Mouse (Mus musculus) MEL (cell line): ENCODE results near the gene Slc13a4. TPM values are rescaled to one million over a fixed set of nuclear protein-coding genes. Genes with fewer than 3 reads are reported as not detected.

ENCODE experiments used
- DNase-seq: peaks from one replicate; pipeline ENCODE4 v3.0.0; 2011; ENCODE audit warnings: low read depth, low spot score
- H3K27ac ChIP-seq: 2 replicates; pipeline ENCODE4 v1.5.1; 2012; ENCODE audit warnings: low read depth, mild to moderate bottlenecking, control low read depth, low read length, moderate library complexity; ENCODE audit not compliant: control insufficient read depth
- H3K27me3 ChIP-seq, 2 experiments: fragments of 150-350 bp in 1 of 2; sonication (generic) in 1 of 2; 2 replicates each; pipeline ENCODE4 v1.6.1; 2012; ENCODE audit warnings: low read length in 2 of 2, mild to moderate bottlenecking in 2 of 2, improper control_type of control experiment in 1 of 2, moderate library complexity in 1 of 2; ENCODE audit not compliant: insufficient read depth in 2 of 2, control insufficient read depth in 1 of 2
- H3K36me3 ChIP-seq, 2 experiments: 2 replicates each; pipeline ENCODE4 v1.6.1; 2012 to 2014; ENCODE audit warnings: low read length in 2 of 2, improper control_type of control experiment in 1 of 2, inconsistent platforms in 1 of 2, mild to moderate bottlenecking in 1 of 2; ENCODE audit not compliant: insufficient read depth in 2 of 2, control insufficient read depth in 1 of 2
- H3K4me1 ChIP-seq, 2 experiments: fragments of 150-350 bp in 1 of 2; sonication (generic) in 1 of 2; 2 replicates each; pipeline ENCODE4 v1.6.1; 2012; ENCODE audit warnings: low read length in 2 of 2, improper control_type of control experiment in 1 of 2, mild to moderate bottlenecking in 1 of 2; ENCODE audit not compliant: insufficient read depth in 2 of 2, control insufficient read depth in 1 of 2
- H3K4me3 ChIP-seq, 2 experiments: fragments of 150-350 bp in 1 of 2; sonication (generic) in 1 of 2; 2 replicates each; pipeline ENCODE4 v1.5.1; 2012; ENCODE audit warnings: low read depth in 2 of 2, low read length in 2 of 2, mild to moderate bottlenecking in 2 of 2, moderate library complexity in 2 of 2, control low read depth in 1 of 2, improper control_type of control experiment in 1 of 2; ENCODE audit not compliant: control insufficient read depth in 1 of 2, insufficient read depth in 1 of 2
- H3K79me2 ChIP-seq: 2 replicates; pipeline ENCODE4 v1.6.1; 2012; ENCODE audit warnings: mild to moderate bottlenecking, low read length, moderate library complexity; ENCODE audit not compliant: control insufficient read depth, poor library complexity, insufficient read depth
- H3K9ac ChIP-seq: 2 replicates; pipeline ENCODE4 v1.6.1; 2012; ENCODE audit warnings: low read depth, mild to moderate bottlenecking, control low read depth, low read length, moderate library complexity; ENCODE audit not compliant: control insufficient read depth, poor library complexity, severe bottlenecking
- H3K9me3 ChIP-seq: fragments of 150-350 bp; sonication (generic); replicated peaks from 2 replicates; pipeline ENCODE4 v1.6.1; 2012; ENCODE audit warnings: mild to moderate bottlenecking, low read length, improper control_type of control experiment, moderate library complexity; ENCODE audit not compliant: insufficient read depth
- BHLHE40 ChIP-seq: IDR thresholded peaks from 2 replicates; pipeline ENCODE4 v1.6.1; 2012; ENCODE audit warnings: low read depth, mild to moderate bottlenecking, inconsistent platforms, low read length, improper control_type of control experiment, borderline replicate concordance
- CTCF ChIP-seq, 3 experiments: IDR thresholded peaks in 2 of 3; conservative IDR thresholded peaks in 1 of 3; 2 replicates each; pipeline ENCODE4 v1.5.1; 2011 to 2012; ENCODE audit warnings: low read length in 3 of 3, low read depth in 2 of 3, mild to moderate bottlenecking in 2 of 3, improper control_type of control experiment in 1 of 3, inconsistent platforms in 1 of 3, mixed read lengths in 1 of 3, moderate library complexity in 1 of 3; ENCODE audit not compliant: control insufficient read depth in 1 of 3, insufficient read depth in 1 of 3, poor library complexity in 1 of 3, severe bottlenecking in 1 of 3
- ELF1 ChIP-seq: IDR thresholded peaks from 2 replicates; pipeline ENCODE4 v1.6.1; 2014; ENCODE audit warnings: low read depth, mild to moderate bottlenecking, inconsistent platforms, low read length, improper control_type of control experiment, moderate library complexity
- ETS1 ChIP-seq: IDR thresholded peaks from 2 replicates; pipeline ENCODE4 v1.6.1; 2012; ENCODE audit warnings: low read depth, mild to moderate bottlenecking, inconsistent platforms, low read length, improper control_type of control experiment, moderate library complexity
- HCFC1 ChIP-seq: IDR thresholded peaks from 2 replicates; pipeline ENCODE4 v1.6.1; 2012; ENCODE audit warnings: low read depth, mild to moderate bottlenecking, inconsistent platforms, low read length, improper control_type of control experiment, moderate library complexity
- JUND ChIP-seq: IDR thresholded peaks from 2 replicates; pipeline ENCODE4 v1.6.1; 2011; ENCODE audit warnings: low read depth, mild to moderate bottlenecking, improper control_type of control experiment, low read length
- KAT2A ChIP-seq: conservative IDR thresholded peaks from 2 replicates; pipeline ENCODE4 v1.6.1; 2012; ENCODE audit warnings: low read depth, low read length, improper control_type of control experiment, inconsistent platforms
- MAFK ChIP-seq: IDR thresholded peaks from 2 replicates; pipeline ENCODE4 v1.6.1; 2011; ENCODE audit warnings: low read depth, mild to moderate bottlenecking, low read length, improper control_type of control experiment, borderline replicate concordance
- MAZ ChIP-seq: IDR thresholded peaks from 2 replicates; pipeline ENCODE4 v1.6.1; 2012; ENCODE audit warnings: low read depth, mild to moderate bottlenecking, inconsistent platforms, low read length, improper control_type of control experiment
- MEF2A ChIP-seq: IDR thresholded peaks from 2 replicates; pipeline ENCODE4 v1.6.1; 2014; ENCODE audit warnings: low read depth, mild to moderate bottlenecking, inconsistent platforms, low read length, improper control_type of control experiment; ENCODE audit not compliant: poor library complexity, insufficient replicate concordance, severe bottlenecking; ENCODE audit errors: extremely low read depth
- MXI1 ChIP-seq: IDR thresholded peaks from 2 replicates; pipeline ENCODE4 v1.6.1; 2011; ENCODE audit warnings: mild to moderate bottlenecking, low read depth, low read length, improper control_type of control experiment
- MYB ChIP-seq: IDR thresholded peaks from 2 replicates; pipeline ENCODE4 v1.6.1; 2011; ENCODE audit warnings: mild to moderate bottlenecking, low read depth, low read length, improper control_type of control experiment
- NELFE ChIP-seq: IDR thresholded peaks from 2 replicates; pipeline ENCODE4 v1.6.1; 2011; ENCODE audit warnings: low read depth, low read length, improper control_type of control experiment
- POLR2A ChIP-seq, 2 experiments: IDR thresholded peaks; 2 replicates each; pipeline ENCODE4 v1.6.1; 2011 to 2012; ENCODE audit warnings: low read length in 2 of 2, mild to moderate bottlenecking in 2 of 2, control low read depth in 1 of 2, improper control_type of control experiment in 1 of 2, low read depth in 1 of 2, moderate library complexity in 1 of 2; ENCODE audit not compliant: control insufficient read depth in 1 of 2, insufficient read depth in 1 of 2, poor library complexity in 1 of 2
- POLR2AphosphoS2 ChIP-seq: IDR thresholded peaks from 2 replicates; pipeline ENCODE4 v1.6.1; 2011; ENCODE audit warnings: low read length, improper control_type of control experiment
- POLR2AphosphoS5 ChIP-seq: IDR thresholded peaks from 2 replicates; pipeline ENCODE4 v1.6.1; 2012; ENCODE audit warnings: low read depth, borderline replicate concordance, mild to moderate bottlenecking, inconsistent platforms, low read length, moderate library complexity, mixed read lengths
- RAD21 ChIP-seq: IDR thresholded peaks from 2 replicates; pipeline ENCODE4 v1.6.1; 2011; ENCODE audit warnings: mild to moderate bottlenecking, low read depth, low read length, improper control_type of control experiment
- SMC3 ChIP-seq: IDR thresholded peaks from 2 replicates; pipeline ENCODE4 v1.6.1; 2011; ENCODE audit warnings: low read depth, low read length, improper control_type of control experiment
- ZMIZ1 ChIP-seq: IDR thresholded peaks from 2 replicates; pipeline ENCODE4 v1.6.1; 2012; ENCODE audit warnings: low read depth, mild to moderate bottlenecking, inconsistent platforms, low read length, improper control_type of control experiment, moderate library complexity
- polyA plus RNA-seq, 2 experiments: library from polyadenylated mRNA; stranded (reverse) in 1 of 2; unstranded in 1 of 2; fragments of >175 nt in 1 of 2; fragments of >200 nt in 1 of 2; gene quantifications; 2 replicates each; pipeline versions ENCODE4 v1.2.1 to v1.2.4; 2012; ENCODE audit warnings: low replicate concordance in 2 of 2, low read depth in 1 of 2; ENCODE audit not compliant: insufficient read length in 2 of 2, insufficient read depth in 1 of 2, missing spikeins in 1 of 2
- total RNA-seq: library from RNA; depleted of rRNA; stranded (reverse); fragments of 300-350 nt; gene quantifications from 2 replicates; pipeline ENCODE4 v1.2.3, GENCODE M21; 2012

Slc13a4 gene
- total and polyA plus RNA-seq, 3 experiments, result 0.14 TPM; not detected in 2

- no peak for TF ChIP-seq MAFK
- no peak for TF ChIP-seq SMC3
- TF ChIP-seq HCFC1, result no peak
- no peak for TF ChIP-seq KAT2A
- no peak for TF ChIP-seq MAZ
- no peak for TF ChIP-seq POLR2AphosphoS2
- 0 out of 2 replicates have a peak, but pooled peaks have one; percentile 19 for TF ChIP-seq ETS1
- TF ChIP-seq ZMIZ1, result no peak
- no peak; the same call in 1 of the 2 replicates for TF ChIP-seq MXI1
- no peak for TF ChIP-seq MEF2A
- no peak for TF ChIP-seq NELFE
- no peak for TF ChIP-seq POLR2A (IDR thresholded peaks at IDR 0.05; ENCODE audit: control insufficient read depth in 1 of 2, insufficient read depth in 1 of 2, low read depth in 1 of 2, low read length in 2 of 2, poor library complexity in 1 of 2)
- TF ChIP-seq ELF1, result 0 out of 2 replicates have a peak, but pooled peaks have one; percentile 21
- no peak for TF ChIP-seq CTCF (IDR thresholded peaks at IDR 0.05 in 2 of 3, conservative IDR thresholded peaks at IDR 0.05 in 1 of 3; ENCODE audit: control insufficient read depth in 1 of 3, insufficient read depth in 1 of 3, low read depth in 2 of 3, low read length in 3 of 3, poor library complexity in 1 of 3, severe bottlenecking in 1 of 3)
Measured at GRCm38 (mm10) chr6:35251807-35252476, 56.0 kb downstream of the Slc13a4 start (continued).

DNA sequence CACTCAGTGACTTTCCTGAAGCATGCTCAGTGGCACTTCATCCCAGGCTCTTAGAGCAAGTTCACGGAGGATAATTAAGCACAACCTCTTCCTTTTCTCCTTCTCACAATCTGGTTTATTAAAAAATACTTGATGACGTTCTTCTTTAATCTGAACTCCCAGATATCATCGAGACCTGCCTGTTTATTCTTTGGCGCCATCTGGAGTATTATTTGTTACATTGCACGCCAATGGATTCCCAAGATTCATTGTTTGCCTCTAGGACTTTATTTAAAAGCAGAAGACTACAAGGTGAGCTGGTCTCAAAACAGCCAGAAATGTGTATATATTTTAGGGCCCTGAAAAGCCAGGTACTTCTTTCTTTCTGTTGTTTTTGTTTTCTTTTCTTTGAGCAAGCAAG lies 62.8 kb downstream of the Slc13a4 start:
- peak; percentile 45 for DNase-seq
- no peaks in the 10 kb centered on the region for H3K79me2 ChIP-seq
- no peaks in the 10 kb centered on the region for H3K9me3 ChIP-seq
- H3K4me1 ChIP-seq, result no peaks in the 10 kb centered on the region
- no peaks in the 10 kb centered on the region for H3K27me3 ChIP-seq
- H3K27ac ChIP-seq, result no peak overlapping the region
- TF ChIP-seq POLR2AphosphoS5 (no peak), SMC3 (0 out of 2 replicates have a peak, but pooled peaks have one; percentile 17), JUND (no peak), RAD21 (peak; percentile 22), MXI1 (no peak), CTCF (IDR thresholded peaks at IDR 0.05 in 2 of 3, conservative IDR thresholded peaks at IDR 0.05 in 1 of 3; ENCODE audit: control insufficient read depth in 1 of 3, insufficient read depth in 1 of 3, low read depth in 2 of 3, low read length in 3 of 3, poor library complexity in 1 of 3, severe bottlenecking in 1 of 3) (peak in 2 of 3 experiments; percentile 43 to 54; a peak in 3 of 6 replicates), MEF2A (no peak)
- H3K36me3 ChIP-seq, result peaks cover 0 to 32% of the 10 kb centered on the region in 2 experiments; a peak in 3 of 4 replicates
- H3K4me3 ChIP-seq, result no peak overlapping the region
- H3K9ac ChIP-seq, result no peak overlapping the region

GRCm38 (mm10) chr6:35243989-35244388 lies 63.9 kb downstream of the Slc13a4 start:
- DNase-seq, result no peak
- TF ChIP-seq BHLHE40, result no peak
- no peak for TF ChIP-seq MYB
- TF ChIP-seq MEF2A, result no peak
- no peak for TF ChIP-seq CTCF (IDR thresholded peaks at IDR 0.05 in 2 of 3, conservative IDR thresholded peaks at IDR 0.05 in 1 of 3; ENCODE audit: control insufficient read depth in 1 of 3, insufficient read depth in 1 of 3, low read depth in 2 of 3, low read length in 3 of 3, poor library complexity in 1 of 3, severe bottlenecking in 1 of 3)
- TF ChIP-seq ZMIZ1, result no peak
- TF ChIP-seq JUND, result no peak
- TF ChIP-seq MAFK, result no peak
- no peak for TF ChIP-seq POLR2AphosphoS5
- no peak overlapping the region for H3K27ac ChIP-seq
- H3K4me3 ChIP-seq, result no peak overlapping the region
- H3K27me3 ChIP-seq, result no peaks in the 10 kb centered on the region
- H3K36me3 ChIP-seq, result peaks cover 0 to 35% of the 10 kb centered on the region in 2 experiments; a peak in 3 of 4 replicates
- no peaks in the 10 kb centered on the region for H3K4me1 ChIP-seq
- no peaks in the 10 kb centered on the region for H3K79me2 ChIP-seq
- no peaks in the 10 kb centered on the region for H3K9me3 ChIP-seq
- no peak overlapping the region for H3K9ac ChIP-seq
